Mouse (Mus musculus): ENCODE measurements around the gene Sox30. TPM values are rescaled to one million over a fixed set of nuclear protein-coding genes. Genes with fewer than 3 reads are reported as not detected.

The Sox30 gene
- total RNA-seq, 2 experiments from 2014 or later, result 0.15 TPM; not detected in 1

DNA sequence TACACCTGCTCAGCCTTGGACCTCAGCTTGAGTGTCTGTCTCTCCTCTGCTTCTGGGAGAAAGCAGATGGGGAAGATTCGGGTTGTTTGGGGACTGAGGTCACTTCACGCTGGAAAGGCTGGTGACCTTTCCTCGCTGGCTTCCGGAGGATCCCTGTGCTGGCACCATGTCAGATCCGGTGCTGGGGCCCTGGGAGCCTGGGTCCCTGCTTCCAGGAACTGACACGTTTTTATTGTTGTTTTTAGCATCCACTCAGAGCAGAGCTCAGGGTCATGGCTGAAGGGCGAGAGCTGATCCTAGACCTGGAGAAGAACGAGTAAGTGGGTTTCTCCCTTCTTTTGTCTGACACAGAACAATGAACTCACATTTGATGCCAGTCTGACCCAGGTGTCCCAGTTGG is 84.7 kb downstream of the Sox30 start:
- Histone ChIP-seq H3K4me3 (no peak overlapping the region), H3K27ac (peak overlapping the region; percentile 62; the same call in 1 of the 2 replicates)
- no peak for DNase-seq (ENCODE audit: low spot score in 2 of 2)
- TF ChIP-seq CTCF (conservative IDR thresholded peaks at IDR 0.05), result no peak

DNA sequence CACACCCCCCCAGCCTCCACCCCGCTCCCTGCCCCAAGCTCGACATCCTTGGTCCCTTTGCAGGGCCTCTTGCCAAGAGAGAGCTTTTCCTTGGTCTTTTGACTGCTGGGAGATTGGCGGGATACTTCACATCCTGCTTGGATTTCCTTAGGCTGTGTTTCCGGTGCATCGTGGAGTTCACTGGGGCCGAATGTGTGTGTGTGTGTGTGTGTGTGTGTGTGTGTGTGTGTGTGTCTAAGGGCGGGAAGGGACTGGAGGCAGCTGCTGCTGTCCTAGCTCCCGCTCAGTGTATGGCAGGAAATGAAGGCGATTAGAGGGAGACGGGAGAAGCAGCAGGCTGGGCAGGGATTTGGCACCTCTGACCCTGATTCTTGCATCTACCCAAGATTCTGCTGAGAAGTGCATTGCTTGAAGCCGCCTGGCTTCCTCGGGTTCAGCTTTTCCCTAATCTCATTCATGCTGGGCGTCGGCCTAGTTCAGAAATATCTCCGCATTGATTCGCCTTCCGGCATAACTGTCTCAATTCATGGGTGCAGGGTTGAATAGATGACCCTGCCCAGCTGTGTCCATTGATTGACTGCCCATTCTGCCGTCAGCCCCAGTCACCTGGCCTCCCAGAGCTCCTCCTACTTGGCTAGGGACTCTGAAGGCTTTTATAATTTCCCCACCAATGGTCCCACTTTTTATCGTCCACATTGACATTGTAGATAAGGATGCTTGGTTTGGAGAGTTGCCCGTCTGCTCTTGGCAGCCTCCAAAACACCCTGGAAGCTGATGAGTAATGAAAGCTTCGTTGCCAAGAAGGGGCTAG is 85.3 kb downstream of the Sox30 start:
- peak in 1 of 2 experiments; percentile 25 for DNase-seq (ENCODE audit: low spot score in 2 of 2)
- Histone ChIP-seq H3K4me3 (no peak overlapping the region), H3K27ac (peak overlapping the region; percentile 62)
- no peak for TF ChIP-seq CTCF (conservative IDR thresholded peaks at IDR 0.05)

Other genes starting within 250 kb of the Sox30 start
- gene Clint1, start 128.3 kb upstream of the Sox30 start, total RNA-seq (2021), result 10 to 100 TPM; 53.2 to 55.4 TPM
- gene Lsm11, start 35.4 kb upstream of the Sox30 start, total RNA-seq (2021), result 10 to 100 TPM; 24.6 to 30.8 TPM
- 10 to 100 TPM in 1 of 2 experiments, 1 to 10 TPM in 1; 9.4 to 12.2 TPM for gene Thg1l, start 24.8 kb upstream of the Sox30 start, total RNA-seq (2021)
- gene Gm12166, start 72.0 kb downstream of the Sox30 start, total RNA-seq (2021), result 1 to 10 TPM in 1 of 2 experiments, under 1 TPM in 1; 0.82 to 1.6 TPM
- gene Adam19, start 75.7 kb downstream of the Sox30 start, total RNA-seq (2021), result 10 to 100 TPM; 11.3 to 12.6 TPM
- gene Nipal4, start 186.2 kb downstream of the Sox30 start, total RNA-seq (2021), result 1 to 10 TPM; 1.3 to 1.7 TPM